11 mouse cellular contexts compared by ENCODE assay signal in the genomic region with DNA sequence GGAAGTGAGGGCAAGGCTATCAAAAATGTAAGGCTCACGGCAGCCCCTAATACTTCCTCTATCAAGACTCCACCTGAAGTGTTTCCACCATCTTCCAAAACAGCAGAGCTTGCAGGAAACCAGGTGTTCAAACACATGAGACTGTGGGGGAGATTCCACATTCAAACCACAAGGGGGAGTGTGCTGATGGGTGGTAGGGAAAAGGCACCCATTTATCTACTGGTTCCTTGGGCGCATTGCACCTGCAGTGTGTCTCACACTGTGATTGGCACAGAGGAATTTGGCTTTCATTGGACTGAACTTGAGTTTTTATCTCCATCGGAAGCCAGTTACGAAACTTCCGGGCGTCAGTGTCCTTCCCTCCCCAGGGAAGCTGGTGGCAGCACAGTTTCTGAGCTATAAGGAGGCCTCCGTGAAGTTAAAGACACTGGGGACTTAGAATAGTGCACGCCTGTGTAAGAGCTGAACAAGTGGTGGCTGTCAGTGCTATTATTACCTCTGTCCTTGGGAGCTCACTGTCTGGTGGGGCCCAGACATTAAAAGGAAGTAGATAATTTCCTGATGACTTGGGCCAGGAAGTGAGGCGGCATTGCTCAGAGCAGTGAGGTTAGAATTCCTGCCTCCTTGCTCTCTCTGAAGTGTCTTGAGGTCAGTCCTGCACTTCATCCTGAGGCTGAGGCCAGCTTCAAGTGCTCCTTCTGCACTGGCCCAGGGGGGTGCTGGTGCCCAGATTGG. TPM values are rescaled to one million over a fixed set of nuclear protein-coding genes. Genes with fewer than 3 reads are reported as not detected.
DNase-seq lines count a peak whose midpoint lies in the region; ATAC-seq and TF ChIP-seq lines count a peak whose summit lies in the region.
"Had no signal": no experiment of that assay in that cellular context is flagged by ENCODE, and none has a peak within 500 bp of the region (broad histone marks: within the 10 kb centered on the region; RNA-seq: fewer than 3 reads in every experiment).

No protein-coding gene starts in this region.

- no peaks in the 10 kb centered on the region for H3K36me3 ChIP-seq in forebrain, postnatal 0 days (ENCODE audit: insufficient read depth)
- no peaks in the 10 kb centered on the region for H3K36me3 ChIP-seq in forebrain, embryonic 12.5 days (replicated peaks)
- H3K36me3 ChIP-seq in liver, embryonic 13.5 days: no peaks in the 10 kb centered on the region
- H3K36me3 ChIP-seq in midbrain, embryonic 11.5 days (ENCODE audit: control insufficient read depth, insufficient read depth, low read length): no peaks in the 10 kb centered on the region
- H3K36me3 ChIP-seq: neural tube, embryonic 12.5 days had no signal

- H3K4me2 ChIP-seq in forebrain, postnatal 0 days (ENCODE audit: low read depth): no peak overlapping the region
- no peak overlapping the region for H3K4me2 ChIP-seq in forebrain, embryonic 12.5 days
- no peak overlapping the region for H3K4me2 ChIP-seq in liver, embryonic 13.5 days
- H3K4me2 ChIP-seq in midbrain, embryonic 11.5 days: no peak overlapping the region
- H3K4me2 ChIP-seq: neural tube, embryonic 12.5 days had no signal

- H3K4me1 ChIP-seq in forebrain, postnatal 0 days (ENCODE audit: insufficient read depth): no peaks in the 10 kb centered on the region
- H3K4me1 ChIP-seq in forebrain, embryonic 12.5 days: peaks cover 11% of the 10 kb centered on the region
- H3K4me1 ChIP-seq in cortical plate, adult 2 months (ENCODE audit: control insufficient read depth, insufficient read depth, low read length): no peaks in the 10 kb centered on the region
- H3K4me1 ChIP-seq in liver, embryonic 13.5 days (replicated peaks): no peaks in the 10 kb centered on the region; the same call in 1 of the 2 replicates
- peaks cover 5% of the 10 kb centered on the region; the same call in 1 of the 2 replicates for H3K4me1 ChIP-seq in midbrain, embryonic 11.5 days (ENCODE audit: control insufficient read depth, insufficient read depth, low read length)

- H3K9me3 ChIP-seq in forebrain, postnatal 0 days (ENCODE audit: low read length): no peaks in the 10 kb centered on the region
- no peaks in the 10 kb centered on the region for H3K9me3 ChIP-seq in forebrain, embryonic 12.5 days
- H3K9me3 ChIP-seq in liver, embryonic 13.5 days (replicated peaks): no peaks in the 10 kb centered on the region
- no peaks in the 10 kb centered on the region for H3K9me3 ChIP-seq in midbrain, embryonic 11.5 days (ENCODE audit: control insufficient read depth, low read length)
- H3K9me3 ChIP-seq: neural tube, embryonic 12.5 days had no signal

- no peak overlapping the region for H3K27ac ChIP-seq in forebrain, postnatal 0 days (ENCODE audit: low read depth, low read length)
- H3K27ac ChIP-seq in forebrain, embryonic 12.5 days: no peak overlapping the region
- H3K27ac ChIP-seq in cortical plate, adult 2 months (ENCODE audit: insufficient read depth, low read length): no peak overlapping the region
- H3K27ac ChIP-seq in liver, embryonic 13.5 days: no peak overlapping the region
- H3K27ac ChIP-seq in midbrain, embryonic 11.5 days (ENCODE audit: low read depth, low read length): no peak overlapping the region
- H3K27ac ChIP-seq: neural tube, embryonic 12.5 days had no signal

- no peaks in the 10 kb centered on the region for H3K27me3 ChIP-seq in forebrain, postnatal 0 days (ENCODE audit: insufficient read depth, low read length)
- H3K27me3 ChIP-seq in forebrain, embryonic 12.5 days: peaks cover 78% of the 10 kb centered on the region
- H3K27me3 ChIP-seq in liver, embryonic 13.5 days: no peaks in the 10 kb centered on the region
- H3K27me3 ChIP-seq in midbrain, embryonic 11.5 days (ENCODE audit: control insufficient read depth, insufficient read depth, low read length): 0 out of 2 replicates have a peak, but pooled peaks cover 6% of the 10 kb centered on the region
- H3K27me3 ChIP-seq: Patski had no signal

- 89% methylated on average over 9 of the region's 9 CpGs for WGBS in forebrain, postnatal 0 days
- 86% methylated on average over 9 of the region's 9 CpGs for WGBS in forebrain, embryonic 12.5 days
- 20% methylated on average over 9 of the region's 9 CpGs for WGBS in liver, embryonic 13.5 days (ENCODE audit: insufficient replicate concordance)
- 86% methylated on average over 9 of the region's 9 CpGs for WGBS in midbrain, embryonic 11.5 days

- peak; percentile 33 for TF ChIP-seq CTCF in forebrain, postnatal 0 days (IDR thresholded peaks at IDR 0.05; ENCODE audit: low read depth)
- TF ChIP-seq CTCF in cortical plate, adult 2 months (IDR thresholded peaks at IDR 0.05; ENCODE audit: extremely low read depth, insufficient read depth, low read length): peak; percentile 44; the same call in 1 of the 2 replicates

- no peak for ATAC-seq in forebrain, postnatal 0 days
- ATAC-seq in forebrain, embryonic 12.5 days (ENCODE audit: low FRiP score): no peak
- peak; percentile 54 for ATAC-seq in liver, embryonic 13.5 days (ENCODE audit: low read depth)
- no peak for ATAC-seq in midbrain, embryonic 11.5 days (ENCODE audit: low FRiP score)
- ATAC-seq in activated CD4-positive, CD25-positive, alpha-beta regulatory T cell, adult 4 months: no peak
- ATAC-seq: Patski had no signal

- no peak for TF ChIP-seq POLR2A in cortical plate, adult 2 months (IDR thresholded peaks at IDR 0.05; ENCODE audit: extremely low read depth, insufficient read depth, low read length)

- DNase-seq in forebrain, postnatal 0 days: no peak
- DNase-seq in CD4-positive helper T cell, adult 2 months (ENCODE audit: low read depth, low spot score): peak; percentile 9
- no peak for DNase-seq in liver, embryonic 13.5 days
- DNase-seq in right cerebral cortex, postnatal 14 days: no peak
- no peak for DNase-seq in midbrain, embryonic 11.5 days (ENCODE audit: low spot score, missing footprints)
- DNase-seq: thymus, postnatal 14 days had no signal

- H3K9ac ChIP-seq in forebrain, postnatal 0 days: no peak overlapping the region
- no peak overlapping the region for H3K9ac ChIP-seq in forebrain, embryonic 12.5 days
- no peak overlapping the region for H3K9ac ChIP-seq in liver, embryonic 13.5 days
- H3K9ac ChIP-seq in midbrain, embryonic 11.5 days (ENCODE audit: low read length): no peak overlapping the region
- H3K9ac ChIP-seq: neural tube, embryonic 12.5 days had no signal

- no peak overlapping the region for H3K4me3 ChIP-seq in forebrain, postnatal 0 days (ENCODE audit: low read depth, low read length)
- H3K4me3 ChIP-seq in forebrain, embryonic 12.5 days (replicated peaks): no peak overlapping the region
- H3K4me3 ChIP-seq in cortical plate, adult 2 months (ENCODE audit: insufficient read depth, low read length): no peak overlapping the region
- no peak overlapping the region for H3K4me3 ChIP-seq in liver, embryonic 13.5 days (replicated peaks)
- no peak overlapping the region for H3K4me3 ChIP-seq in midbrain, embryonic 11.5 days (ENCODE audit: low read depth, low read length)
- H3K4me3 ChIP-seq: neural tube, embryonic 12.5 days had no signal

RNA-seq across cellular contexts. Expression of a gene that starts 49.0 kb away (rescaled TPM):
- total RNA-seq in forebrain, postnatal 0 days (2014; rRNA removed): 0.46 and 1.5 TPM in 2 replicates
- 0.15 TPM in 1 of 2 replicates, not detected in the other for polyA plus RNA-seq in forebrain, postnatal 0 days (2015; fragmentation: Nextera tagmentation; extraction: Ambion mirVana)
- polyA plus RNA-seq in forebrain, embryonic 12.5 days (2016; fragmentation: Nextera tagmentation; extraction: Ambion mirVana): 0.24 and 0.34 TPM in 2 replicates
- polyA plus RNA-seq in cortical plate, adult 2 months (2012; rRNA removed): 0.08 TPM in 2 replicates
- polyA plus RNA-seq in liver, embryonic 13.5 days (2015; fragmentation: Nextera tagmentation; extraction: Ambion mirVana): 0.06 and 0.18 TPM in 2 replicates
- 0.12 and 0.25 TPM in 2 replicates for polyA plus RNA-seq in midbrain, embryonic 11.5 days (2014; fragmentation: Nextera tagmentation; extraction: Ambion mirVana)
- under 1 TPM; 0.17 TPM for polyA plus RNA-seq in activated CD4-positive, CD25-positive, alpha-beta regulatory T cell, adult 4 months (2017; shearing (Covaris generic))
